Mouse (Mus musculus) monocyte, adult 2 months (primary cell): ENCODE measurements at regions not wholly inside any gene's neighbourhood (a gene's known extent, or its start where the extent isn't known, plus 50 kb on each side); places are given as distances from the start of the nearest gene placed in this dataset.

Source experiments
- DNase-seq, 2 experiments: peaks; one replicate each; pipeline ENCODE4 v3.0.0; 2022; ENCODE audit warnings: low spot score in 2 of 2, low read depth in 1 of 2

GRCm38 (mm10) chr3:131914372-131914771, 170.7 kb upstream of the Dkk2 start:
- no peak for DNase-seq

GRCm38 (mm10) chr3:131914997-131915396, 170.1 kb upstream of the Dkk2 start:
- no peak for DNase-seq

GRCm38 (mm10) chr3:131917734-131918534, 167.2 kb upstream of the Dkk2 start:
- no peak for DNase-seq

GRCm38 (mm10) chr3:131919476-131919875, 165.6 kb upstream of the Dkk2 start:
- DNase-seq: no peak

- no peak for DNase-seq
These were observed 163.9 kb upstream of the Dkk2 start for GRCm38 (mm10) chr3:131921161-131921560.

- DNase-seq: no peak
These were observed 162.4 kb upstream of the Dkk2 start for GRCm38 (mm10) chr3:131922733-131923132.

- DNase-seq: no peak
These were observed 144.2 kb upstream of the Dkk2 start for GRCm38 (mm10) chr3:131940896-131941295.

GRCm38 (mm10) chr3:131941961-131942753, 142.9 kb upstream of the Dkk2 start:
- DNase-seq: no peak

- no peak for DNase-seq
These were observed 141.7 kb upstream of the Dkk2 start for GRCm38 (mm10) chr3:131943436-131943835.

GRCm38 (mm10) chr3:131955771-131956170, 129.3 kb upstream of the Dkk2 start:
- DNase-seq: no peak

- no peak for DNase-seq
These were observed 124.5 kb upstream of the Dkk2 start for GRCm38 (mm10) chr3:131960636-131961035.

- DNase-seq: no peak
These were observed 123.5 kb upstream of the Dkk2 start for GRCm38 (mm10) chr3:131961571-131961970.

GRCm38 (mm10) chr3:131962870-131963269, 122.2 kb upstream of the Dkk2 start:
- no peak for DNase-seq

- no peak for DNase-seq
These were observed 120.1 kb upstream of the Dkk2 start for GRCm38 (mm10) chr3:131964952-131965351.

- DNase-seq: no peak
These were observed 119.5 kb upstream of the Dkk2 start for GRCm38 (mm10) chr3:131965456-131966160.

- DNase-seq: no peak
These were observed 117.8 kb upstream of the Dkk2 start for GRCm38 (mm10) chr3:131967288-131967687.

- DNase-seq: no peak
These were observed 114.3 kb upstream of the Dkk2 start for GRCm38 (mm10) chr3:131970827-131971226.

- peak in 1 of 2 experiments; percentile 17 for DNase-seq
These were observed 109.0 kb upstream of the Dkk2 start for GRCm38 (mm10) chr3:131975940-131976628.

GRCm38 (mm10) chr3:131983292-131983691, 101.8 kb upstream of the Dkk2 start:
- DNase-seq: no peak

- no peak for DNase-seq
These were observed 86.1 kb upstream of the Dkk2 start for GRCm38 (mm10) chr3:131998838-131999613.
